Mouse (Mus musculus) right cerebral cortex, postnatal 10 days (tissue): ENCODE results near the gene Dnmt3b.
A peak's percentile ranks its signal among the peaks of the same experiment; 100 is the strongest.
"Not testable (repeated sequence)": the region's sequence is repeated elsewhere in the genome, so short reads cannot be mapped to it uniquely, and the experiment has no call there.

Source experiments
- DNase-seq, 2 experiments: peaks; one replicate each; pipeline ENCODE4 v3.0.0; 2021; ENCODE audit warnings: low spot score in 2 of 2

Dnmt3b gene

DNA sequence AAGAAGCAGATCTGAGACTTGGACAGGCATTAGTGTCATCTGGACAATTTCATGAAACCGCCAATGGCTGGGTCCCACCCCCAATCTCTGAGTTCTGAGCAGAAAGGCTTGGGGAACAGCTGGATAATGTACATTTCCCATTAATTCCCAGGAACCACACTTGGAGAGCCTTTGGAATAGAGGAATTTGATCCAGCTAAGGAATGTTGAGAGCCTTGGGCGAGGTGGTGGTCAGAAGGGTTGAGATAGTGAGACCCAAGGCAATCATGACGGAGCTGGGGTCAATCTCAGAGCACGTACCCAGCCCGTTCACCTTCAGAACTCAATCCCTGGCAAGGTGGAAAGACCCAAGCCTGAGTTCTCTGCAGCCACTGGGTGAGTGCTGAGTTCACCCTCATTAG lies 16.0 kb upstream of the Dnmt3b start:
- no peak for DNase-seq

GRCm38 (mm10) chr2:153638977-153639680 lies 10.1 kb upstream of the Dnmt3b start:
- DNase-seq = no peak

DNA sequence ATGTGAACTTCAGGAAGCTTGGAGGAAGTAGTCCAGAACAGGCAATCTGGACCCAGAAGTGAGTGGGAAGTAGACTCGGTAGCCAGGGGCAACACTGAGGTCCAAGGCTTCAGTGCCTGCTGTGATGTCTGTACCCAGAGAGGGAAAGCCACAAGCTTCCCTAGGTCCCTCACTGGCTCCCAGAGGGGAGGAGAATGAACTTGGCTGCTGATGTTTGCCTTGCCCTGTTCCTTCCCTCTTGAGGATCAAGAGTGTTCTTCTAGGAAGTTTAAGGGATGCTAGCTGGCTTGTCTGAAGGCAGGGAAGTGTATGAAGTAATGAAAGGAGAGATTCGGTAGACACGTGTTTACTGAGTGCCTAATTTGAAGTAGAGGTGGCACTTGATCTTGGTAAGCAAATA lies 6.8 kb upstream of the Dnmt3b start:
- DNase-seq = no peak

GRCm38 (mm10) chr2:153642999-153643398 lies 6.3 kb upstream of the Dnmt3b start:
- DNase-seq = no peak

GRCm38 (mm10) chr2:153648773-153649297 lies 415 bp upstream of the Dnmt3b start:
- DNase-seq = no peak

DNA sequence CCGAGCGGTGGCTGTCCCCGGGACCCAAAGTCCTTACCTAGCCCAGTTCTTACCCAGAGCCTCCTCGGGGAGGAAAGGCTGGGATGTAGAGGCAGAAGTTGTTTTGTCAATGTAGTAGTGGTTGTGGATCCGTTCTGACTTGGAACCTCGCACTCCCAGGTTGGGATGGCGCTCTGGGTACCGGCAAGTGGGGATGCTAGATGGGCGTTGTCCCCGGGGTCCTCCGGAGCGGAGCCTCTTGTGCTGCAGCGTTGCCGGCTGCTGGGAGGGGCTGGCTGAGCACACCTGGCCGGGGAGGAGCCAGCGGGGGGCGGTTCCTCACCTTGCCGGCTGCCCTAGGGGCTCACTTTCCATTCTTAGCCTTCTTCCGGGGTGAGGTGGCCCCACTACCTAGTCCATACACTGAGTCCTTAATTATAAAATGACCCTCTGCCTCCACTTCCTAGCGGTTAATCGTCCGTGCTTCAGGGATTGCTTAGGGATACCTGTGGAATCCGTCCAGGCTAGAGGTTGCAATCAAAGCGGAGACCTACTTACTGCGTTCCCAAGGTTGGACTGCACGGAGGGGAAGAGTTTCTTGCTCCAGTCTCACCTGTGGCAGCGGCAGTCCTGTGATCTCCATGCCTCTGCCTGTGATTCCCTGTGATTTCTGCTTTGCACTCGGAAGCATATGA lies 901 bp downstream of the Dnmt3b start:
- no peak for DNase-seq

DNA sequence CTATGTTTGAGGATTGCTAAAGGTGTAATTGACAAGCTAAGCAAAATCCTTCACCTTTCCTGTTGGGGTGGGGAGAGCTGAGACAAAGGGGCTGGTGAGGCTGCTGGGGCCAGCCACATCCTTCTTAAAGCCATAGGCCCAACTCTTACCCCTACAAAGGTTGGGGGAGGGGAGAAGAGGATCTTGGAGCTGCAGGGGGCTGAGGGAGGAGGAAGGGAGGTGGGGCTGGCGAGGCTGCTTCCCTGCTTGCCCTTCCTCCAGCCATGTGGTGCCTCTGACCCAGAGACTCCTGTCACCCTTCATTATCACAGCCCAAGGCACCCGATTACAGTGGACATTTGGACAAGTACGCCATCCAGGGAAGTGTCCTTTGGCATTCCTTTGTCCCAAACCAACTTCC lies 2.4 kb downstream of the Dnmt3b start:
- DNase-seq = no peak

- DNase-seq = not testable (repeated sequence)
These were observed 8.4 kb downstream of the Dnmt3b start for GRCm38 (mm10) chr2:153657659-153658058.

DNA sequence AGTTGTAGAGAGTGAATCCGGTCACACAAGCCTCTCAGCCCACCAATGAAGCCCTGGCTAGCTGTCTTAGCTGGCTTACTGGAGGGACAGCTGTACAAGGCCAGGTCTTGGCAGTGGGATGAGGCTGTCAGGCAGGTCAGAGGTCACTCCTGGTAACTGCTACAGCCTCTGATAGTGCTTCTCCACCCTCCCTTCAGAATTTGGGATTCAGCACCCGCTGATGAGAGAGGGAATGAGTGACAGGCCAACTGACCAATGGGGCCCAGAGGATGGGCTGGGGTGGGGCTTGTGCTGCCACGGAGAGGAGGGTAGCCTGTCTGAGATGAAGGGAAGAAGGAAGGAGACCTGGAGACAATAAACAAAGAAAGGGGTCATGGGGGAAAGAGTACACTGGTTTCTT lies 11.4 kb downstream of the Dnmt3b start:
- no peak for DNase-seq

DNA sequence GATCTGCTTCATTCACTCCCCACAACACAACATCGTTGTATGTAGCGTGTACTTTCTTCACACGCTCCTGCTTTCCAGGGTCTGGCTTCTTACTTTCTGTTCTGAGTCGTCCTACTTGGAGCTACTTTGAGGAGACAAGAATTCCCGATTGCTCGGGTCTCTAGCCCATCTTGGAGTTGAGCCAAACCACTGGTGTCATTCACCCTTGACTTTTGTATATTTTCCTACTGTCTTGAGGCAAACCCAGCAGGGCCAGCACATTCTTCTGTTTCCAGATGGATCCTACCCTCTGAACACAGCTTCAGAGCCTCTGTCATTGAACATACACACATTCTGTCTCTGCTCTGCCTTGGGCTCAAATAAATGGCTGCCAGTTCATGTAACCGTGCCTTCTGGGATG lies 16.2 kb downstream of the Dnmt3b start:
- no peak for DNase-seq

DNA sequence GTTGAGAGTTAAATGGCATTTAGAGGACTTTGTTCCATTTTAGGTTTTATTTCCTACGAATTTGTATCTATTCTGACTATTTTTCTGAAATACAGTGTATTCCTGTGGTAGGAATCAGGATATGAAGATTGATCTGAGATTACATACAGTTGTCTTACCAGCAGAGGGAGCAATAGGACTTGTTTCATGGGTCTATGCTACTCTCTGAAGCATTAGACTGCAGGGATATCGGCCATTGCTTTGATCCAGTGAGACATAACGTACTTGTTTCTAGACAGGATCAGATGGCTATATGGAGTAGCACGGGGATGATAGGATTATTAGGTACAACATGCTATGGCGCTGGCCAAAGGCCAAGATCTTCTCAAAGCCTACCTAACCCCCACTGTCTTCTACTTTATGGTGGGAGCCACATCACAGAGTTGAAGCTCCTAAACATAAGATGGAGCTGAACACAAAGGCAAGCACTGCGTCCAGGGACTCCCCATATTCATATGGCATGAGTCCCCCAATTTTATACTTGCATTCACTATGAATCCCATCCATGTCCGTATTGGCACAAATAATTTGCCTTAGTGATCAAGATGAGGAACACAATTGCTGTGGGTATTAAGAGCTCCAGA lies 19.6 kb downstream of the Dnmt3b start:
- peak; percentile 29 to 38 for DNase-seq

- DNase-seq = peak; percentile 42 to 43
These were observed 20.9 kb downstream of the Dnmt3b start for GRCm38 (mm10) chr2:153670111-153670510.

DNA sequence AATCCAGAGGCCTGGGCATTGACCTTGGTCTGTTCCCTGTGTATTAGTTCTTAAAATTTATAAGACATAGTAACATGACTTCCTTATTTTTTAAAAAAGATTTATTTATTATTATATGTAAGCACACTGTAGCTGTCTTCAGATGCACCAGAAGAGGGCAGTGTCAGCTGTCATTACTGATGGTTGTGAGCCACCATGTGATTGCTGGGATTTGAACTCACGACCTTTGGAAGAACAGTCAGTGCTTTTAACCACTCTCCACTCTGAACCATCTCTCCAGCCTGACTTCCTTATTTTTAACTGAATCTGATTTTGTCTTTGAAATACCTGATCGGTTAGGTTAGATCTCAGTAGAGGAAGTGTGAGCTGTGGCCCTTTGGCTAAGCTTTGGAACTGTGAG lies 23.4 kb downstream of the Dnmt3b start:
- no peak for DNase-seq

GRCm38 (mm10) chr2:153675364-153675763 lies 26.1 kb downstream of the Dnmt3b start:
- not testable (repeated sequence) for DNase-seq

- no peak for DNase-seq
These were observed 27.7 kb downstream of the Dnmt3b start for GRCm38 (mm10) chr2:153676944-153677343.

GRCm38 (mm10) chr2:153677550-153677949 lies 28.3 kb downstream of the Dnmt3b start:
- no peak for DNase-seq

- no peak for DNase-seq
These were observed 30.7 kb downstream of the Dnmt3b start for GRCm38 (mm10) chr2:153679959-153680358.

DNA sequence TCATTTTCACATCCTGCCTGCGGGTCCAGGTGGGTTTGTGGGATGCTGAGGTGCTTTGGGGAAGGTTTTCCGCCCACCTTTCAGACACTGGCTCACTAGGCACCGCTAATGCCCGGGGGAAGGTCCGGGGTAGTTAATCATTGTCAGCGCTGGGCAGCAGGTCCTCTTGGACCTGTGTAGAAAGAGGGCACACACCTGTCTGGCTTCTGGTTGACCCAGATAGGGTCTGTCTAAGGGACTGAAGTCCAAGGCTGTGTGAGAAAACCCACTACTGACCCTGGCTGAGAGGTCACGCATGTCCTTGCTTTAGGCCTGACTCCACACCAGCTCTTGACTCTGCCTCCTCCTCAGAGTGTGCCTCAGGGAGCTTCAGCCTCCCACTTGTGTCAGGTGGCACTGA lies 44.2 kb downstream of the Dnmt3b start:
- not testable (repeated sequence) for DNase-seq

- DNase-seq = no peak
These were observed 45.3 kb downstream of the Dnmt3b start for GRCm38 (mm10) chr2:153694462-153695085.

GRCm38 (mm10) chr2:153696352-153696751 lies 47.1 kb downstream of the Dnmt3b start, which contains the start of gene Dnmt3c:
Dnmt3c (plus strand) TSS chr2:153696652.
- DNase-seq = no peak

- DNase-seq = no peak
These were observed 54.1 kb downstream of the Dnmt3b start for GRCm38 (mm10) chr2:153703389-153703788.

- DNase-seq = peak in 1 of 2 experiments; percentile 31
These were observed 61.6 kb downstream of the Dnmt3b start for GRCm38 (mm10) chr2:153710701-153711330.
